Mouse (Mus musculus) midbrain, embryonic 15.5 days (tissue): ENCODE data around the gene Morc2a. TPM values are rescaled to one million over a fixed set of nuclear protein-coding genes. Genes with fewer than 3 reads are reported as not detected.
A peak's percentile ranks its signal among the peaks of the same experiment; 100 is the strongest.

Source experiments
- ATAC-seq: fragments of 200-750 bp; cut with Nextera tagmentation; replicated peaks from 2 replicates; pipeline ENCODE4 v1.8.0; 2017; ENCODE audit warnings: moderate TSS enrichment
- H3K27ac ChIP-seq: fragments of 300-500 bp; sonication (generic); 2 replicates; pipeline ENCODE4 v1.5.1; 2015; ENCODE audit warnings: mild to moderate bottlenecking, inconsistent platforms
- H3K27me3 ChIP-seq: fragments of 300-500 bp; sonication (generic); replicated peaks from 2 replicates; pipeline ENCODE4 v1.6.1; 2015; ENCODE audit warnings: inconsistent platforms
- H3K36me3 ChIP-seq: fragments of 300-500 bp; sonication (generic); replicated peaks from 2 replicates; pipeline ENCODE4 v1.6.1; 2015; ENCODE audit warnings: inconsistent platforms
- H3K4me1 ChIP-seq: fragments of 300-500 bp; sonication (generic); 2 replicates; pipeline ENCODE4 v1.6.1; 2015; ENCODE audit warnings: inconsistent platforms
- H3K4me2 ChIP-seq: fragments of 300-500 bp; sonication (generic); 2 replicates; pipeline ENCODE4 v1.6.1; 2015; ENCODE audit warnings: inconsistent platforms, mild to moderate bottlenecking, moderate library complexity
- H3K4me3 ChIP-seq: fragments of 300-500 bp; sonication (generic); 2 replicates; pipeline ENCODE4 v1.5.1; 2015; ENCODE audit warnings: mild to moderate bottlenecking, inconsistent platforms
- H3K9ac ChIP-seq: fragments of 300-500 bp; sonication (generic); 2 replicates; pipeline ENCODE4 v1.6.1; 2015; ENCODE audit warnings: mild to moderate bottlenecking, inconsistent platforms
- H3K9me3 ChIP-seq: fragments of 300-500 bp; sonication (generic); 2 replicates; pipeline ENCODE4 v1.6.1; 2016; ENCODE audit warnings: inconsistent platforms
- WGBS: fragments of 180-500 bp; shearing (Covaris S2); methylation state at CpG from one replicate; pipeline ENCODE4 v1.1.7; 2015; ENCODE audit warnings: mixed read lengths; 5-methylcytosine and 5-hydroxymethylcytosine counted together
- polyA plus RNA-seq: library from polyadenylated mRNA; unstranded; fragments of >200 nt; fragmentation: Nextera tagmentation; extraction: Ambion mirVana; gene quantifications from 2 replicates; pipeline ENCODE4 v1.2.1, GENCODE M21; 2015

The Morc2a gene
- polyA plus RNA-seq, 1 experiment from 2014 or later: 42.5 TPM

DNA sequence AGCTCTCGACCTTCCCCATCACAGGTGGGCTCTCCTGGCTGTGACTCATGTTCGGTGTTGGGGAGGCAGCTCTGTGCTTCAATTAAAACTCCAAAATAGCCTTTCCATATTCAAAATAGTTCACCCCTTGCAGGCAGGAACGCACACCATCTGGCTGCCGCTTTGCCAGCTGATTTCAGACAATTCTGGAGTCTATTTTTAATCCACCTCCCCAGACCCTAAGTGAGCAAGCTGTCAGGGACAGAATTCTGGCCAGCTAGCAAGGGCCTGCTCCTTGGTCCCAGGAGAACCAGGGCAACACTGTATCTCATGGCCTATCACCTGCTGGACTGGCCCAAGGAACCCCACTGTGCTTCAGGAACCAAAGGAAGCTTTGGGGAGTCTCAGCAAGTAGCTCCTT, 74.9 kb downstream of the Morc2a start:
- Histone ChIP-seq H3K9me3 (no peaks in the 10 kb centered on the region), H3K9ac (no peak overlapping the region), H3K27me3 (no peaks in the 10 kb centered on the region), H3K27ac (no peak overlapping the region), H3K4me1 (peaks cover 24% of the 10 kb centered on the region), H3K4me2 (no peak overlapping the region), H3K36me3 (no peaks in the 10 kb centered on the region), H3K4me3 (no peak overlapping the region)
- 53% methylated on average over 4 of the region's 4 CpGs for WGBS
- ATAC-seq: no peak

DNA sequence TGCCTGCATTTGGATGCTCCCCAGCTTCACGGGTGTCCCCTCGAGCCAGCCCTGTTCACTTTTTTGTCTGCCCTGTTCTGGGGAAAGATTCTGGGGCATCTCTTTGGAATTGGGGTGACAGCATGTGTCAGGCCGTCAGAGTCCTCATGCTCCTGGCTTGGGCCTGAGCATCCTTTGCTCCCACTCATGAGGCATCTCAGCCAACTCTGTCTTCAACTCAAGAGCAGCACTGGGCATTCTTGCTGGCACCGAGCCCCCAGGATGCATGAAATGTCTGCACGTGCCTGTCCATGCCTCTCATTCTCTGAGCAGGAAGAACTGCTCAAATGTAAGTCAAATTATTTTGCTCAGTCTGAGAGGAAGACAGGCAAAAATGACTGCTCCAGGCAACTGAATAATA, 75.7 kb downstream of the Morc2a start:
- H3K27ac ChIP-seq: peak overlapping the region; percentile 74
- H3K4me2 ChIP-seq: no peak overlapping the region
- H3K4me3 ChIP-seq: no peak overlapping the region
- H3K27me3 ChIP-seq: no peaks in the 10 kb centered on the region
- no peaks in the 10 kb centered on the region for H3K9me3 ChIP-seq
- 0 out of 2 replicates have a peak, but pooled peaks have one; percentile 5 for ATAC-seq
- H3K36me3 ChIP-seq: no peaks in the 10 kb centered on the region
- whole genome bisulfite sequencing: 64% methylated on average over 5 of the region's 5 CpGs
- peaks cover 24% of the 10 kb centered on the region for H3K4me1 ChIP-seq
- no peak overlapping the region for H3K9ac ChIP-seq

DNA sequence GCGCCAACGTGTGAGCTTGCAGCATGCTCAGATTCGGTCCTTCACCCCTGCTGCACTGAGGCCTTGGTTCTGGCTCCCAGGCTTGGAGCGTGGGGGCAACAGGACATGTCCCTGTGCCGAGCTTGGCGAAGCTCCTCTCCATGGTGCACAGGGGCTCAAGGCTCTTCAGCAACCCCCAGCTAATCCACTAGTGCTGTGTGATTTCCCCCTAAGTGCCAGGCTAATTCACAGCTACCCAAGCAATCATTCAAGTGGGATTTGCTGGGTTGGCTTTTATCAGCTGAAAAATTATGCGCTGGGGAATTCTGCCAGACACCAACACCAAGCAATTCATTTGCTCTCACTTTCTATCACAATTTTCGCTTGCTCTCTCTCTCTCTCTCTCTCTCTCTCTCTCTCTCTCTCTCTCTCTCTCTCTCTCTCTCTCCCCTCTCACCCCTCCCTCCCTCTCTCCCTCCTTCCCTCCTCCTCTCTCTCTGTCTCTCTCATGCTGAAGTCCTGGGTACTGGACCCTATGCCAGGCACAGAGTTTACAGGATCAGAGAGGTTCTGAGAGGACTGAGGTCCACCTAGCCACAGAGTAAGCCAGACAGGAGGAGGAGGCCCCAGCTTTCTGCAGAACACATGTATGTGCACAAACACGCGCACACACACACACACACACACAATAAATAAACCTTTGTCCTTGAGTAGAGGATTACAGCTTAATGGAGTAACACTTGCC, 76.5 kb downstream of the Morc2a start:
- no peak overlapping the region; the same call in 1 of the 2 replicates for H3K9ac ChIP-seq
- ATAC-seq: peak; percentile 70
- no peak overlapping the region for H3K4me2 ChIP-seq

DNA sequence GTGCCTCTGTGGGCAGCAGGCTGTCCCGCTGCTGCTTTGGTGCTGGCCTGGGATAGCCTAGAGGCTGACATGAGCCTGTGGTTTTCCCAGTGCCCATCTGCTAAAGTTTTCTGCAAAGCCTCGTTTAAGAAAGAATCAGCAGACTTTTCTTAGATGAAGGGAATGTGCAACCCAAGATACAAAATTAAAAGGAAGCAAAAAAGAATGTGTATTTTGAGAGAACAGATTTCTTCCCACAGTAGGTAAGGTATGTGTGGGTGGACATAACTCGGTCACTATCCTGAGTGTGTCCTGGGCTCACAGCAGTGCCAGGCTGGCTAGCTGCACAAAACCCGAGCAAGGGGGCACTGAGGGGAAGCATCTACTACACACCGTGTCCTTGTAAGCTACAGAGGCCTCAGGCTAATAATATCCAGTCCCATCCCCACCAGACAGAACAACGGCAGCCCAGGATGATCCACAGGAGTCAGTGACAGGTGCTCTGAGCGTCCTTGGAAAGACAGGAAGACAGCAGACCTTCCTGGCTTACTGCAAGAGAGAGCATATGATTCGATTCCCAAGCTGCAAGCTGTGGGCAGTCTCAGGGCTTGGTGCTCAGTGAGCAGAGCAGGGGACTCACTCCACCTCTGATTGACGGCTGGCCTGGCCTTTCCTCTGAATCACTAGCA, 78.6 kb downstream of the Morc2a start:
- WGBS: 70% methylated on average over 9 of the region's 9 CpGs
- ATAC-seq: no peak

More for the DNA sequence above, 76.5 kb downstream of the Morc2a start:
- Histone ChIP-seq H3K4me3 (no peak overlapping the region), H3K27ac (peak overlapping the region; percentile 74), H3K9me3 (no peaks in the 10 kb centered on the region), H3K36me3 (no peaks in the 10 kb centered on the region), H3K27me3 (no peaks in the 10 kb centered on the region), H3K4me1 (peaks cover 24% of the 10 kb centered on the region)
- 36% methylated on average over 10 of the region's 10 CpGs for WGBS

DNA sequence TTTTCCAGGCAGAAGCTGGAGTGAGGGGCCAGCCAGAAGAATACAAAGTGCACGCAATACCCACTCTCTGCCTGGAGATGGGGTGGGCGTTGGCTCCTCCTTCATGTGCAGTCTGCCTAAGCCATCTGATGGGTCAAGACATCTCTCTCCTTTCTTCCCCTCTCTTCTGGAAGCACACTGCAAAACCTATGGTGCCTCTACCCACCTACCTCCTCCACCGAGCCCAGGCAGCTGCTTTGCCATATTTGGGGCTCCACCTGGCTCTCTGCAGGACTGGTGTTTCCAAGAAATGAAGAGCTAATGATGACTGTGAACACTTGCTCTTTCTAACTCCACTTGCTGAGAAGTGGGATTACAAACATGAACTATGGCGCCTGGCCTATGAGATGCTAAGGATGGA, 82.5 kb downstream of the Morc2a start:
- WGBS: 92% methylated on average over 4 of the region's 4 CpGs
- H3K4me2 ChIP-seq: no peak overlapping the region
- no peak overlapping the region for H3K27ac ChIP-seq
- no peaks in the 10 kb centered on the region for H3K9me3 ChIP-seq
- no peak overlapping the region for H3K9ac ChIP-seq
- H3K4me1 ChIP-seq: peaks cover 19% of the 10 kb centered on the region
- H3K27me3 ChIP-seq: no peaks in the 10 kb centered on the region
- ATAC-seq: no peak
- H3K36me3 ChIP-seq: no peaks in the 10 kb centered on the region
- no peak overlapping the region for H3K4me3 ChIP-seq

More for the DNA sequence above, 78.6 kb downstream of the Morc2a start:
- Histone ChIP-seq H3K9me3 (no peaks in the 10 kb centered on the region), H3K4me1 (peaks cover 24% of the 10 kb centered on the region), H3K4me2 (no peak overlapping the region), H3K4me3 (no peak overlapping the region), H3K27ac (no peak overlapping the region), H3K9ac (no peak overlapping the region), H3K36me3 (no peaks in the 10 kb centered on the region), H3K27me3 (no peaks in the 10 kb centered on the region)

DNA sequence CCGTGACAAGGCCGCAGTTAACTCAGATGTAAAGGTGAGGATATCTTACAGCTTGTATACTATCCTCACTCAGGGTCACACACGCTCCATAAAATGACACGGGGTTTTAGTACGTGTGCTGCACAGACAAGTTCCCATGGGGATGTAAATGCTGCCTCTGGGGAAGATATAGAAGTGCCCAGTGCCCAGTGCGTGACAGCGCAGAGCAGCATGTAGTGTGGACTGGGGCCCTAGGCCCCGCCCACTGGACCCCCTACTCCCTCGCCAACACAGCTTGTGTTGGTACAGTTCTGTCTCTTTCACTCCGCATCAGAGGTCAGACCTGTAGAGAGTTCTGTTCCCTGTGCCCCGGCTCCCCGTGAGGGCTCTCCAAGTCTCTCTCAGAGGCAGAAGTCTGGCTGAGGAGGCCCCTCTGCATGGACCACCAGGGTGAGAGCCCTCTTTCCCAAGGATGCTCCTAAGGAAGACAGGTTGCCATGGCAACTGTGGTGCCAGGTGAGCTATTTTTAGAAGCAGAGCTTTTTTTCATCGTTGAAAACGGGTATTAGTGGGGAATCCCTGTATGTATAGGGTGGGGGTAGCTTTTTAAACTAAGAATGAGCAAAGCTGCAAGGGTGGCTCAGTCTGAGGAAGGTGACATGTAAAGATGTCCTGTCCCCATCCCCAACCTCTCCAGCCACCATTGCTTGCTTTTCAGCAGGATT, 85.1 kb downstream of the Morc2a start:
- Histone ChIP-seq H3K4me3 (no peak overlapping the region), H3K9me3 (no peaks in the 10 kb centered on the region), H3K4me2 (peak overlapping the region; percentile 37), H3K27ac (peak overlapping the region; percentile 90), H3K27me3 (no peaks in the 10 kb centered on the region), H3K9ac (peak overlapping the region; percentile 11; the same call in 1 of the 2 replicates), H3K4me1 (peaks cover 19% of the 10 kb centered on the region), H3K36me3 (no peaks in the 10 kb centered on the region)
- ATAC-seq: peak; percentile 79
- WGBS: 54% methylated on average over 14 of the region's 14 CpGs

DNA sequence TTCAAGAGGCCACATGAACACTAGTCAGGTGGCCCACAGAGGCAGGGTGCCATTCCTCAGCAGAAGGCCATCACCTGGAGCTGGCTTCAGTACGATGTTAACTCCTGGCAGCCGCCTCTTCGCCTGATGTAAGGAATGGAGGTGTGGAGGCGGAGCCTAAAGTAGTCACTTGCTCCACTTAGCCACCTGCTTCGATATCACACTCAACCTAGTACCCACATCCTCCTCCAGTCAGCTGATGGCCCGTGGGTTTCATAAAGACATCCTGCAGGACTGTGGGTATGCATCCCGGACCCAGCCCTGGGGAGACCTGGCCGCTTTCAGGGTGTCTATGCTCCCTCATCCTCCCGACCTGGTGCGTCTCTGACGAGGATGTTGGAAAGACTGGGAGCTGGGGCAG, 86.7 kb downstream of the Morc2a start:
- H3K4me2 ChIP-seq: no peak overlapping the region
- no peak overlapping the region for H3K27ac ChIP-seq
- WGBS: 85% methylated on average over 11 of the region's 11 CpGs
- H3K36me3 ChIP-seq: no peaks in the 10 kb centered on the region
- no peaks in the 10 kb centered on the region for H3K27me3 ChIP-seq
- no peak overlapping the region for H3K9ac ChIP-seq
- no peak for ATAC-seq
- no peak overlapping the region for H3K4me3 ChIP-seq
- H3K9me3 ChIP-seq: no peaks in the 10 kb centered on the region
- H3K4me1 ChIP-seq: peaks cover 19% of the 10 kb centered on the region

DNA sequence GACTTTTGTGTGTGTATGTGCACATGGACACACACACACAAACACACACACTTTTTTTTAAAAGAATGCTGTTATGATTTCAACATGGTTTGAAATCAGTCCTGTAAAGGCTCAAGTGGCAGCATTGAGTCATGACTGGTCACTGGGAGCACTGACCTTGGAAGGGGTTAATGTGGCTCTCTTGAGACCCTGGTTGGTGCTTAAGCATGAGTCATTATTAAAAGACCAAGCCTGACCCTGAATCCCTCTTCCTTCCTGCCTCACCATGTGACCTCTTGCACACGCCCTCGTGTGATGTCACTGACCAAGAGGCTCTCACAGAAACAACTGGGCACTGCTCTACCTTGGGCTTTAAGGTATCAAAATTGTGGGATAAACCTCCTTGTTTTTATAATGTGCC, 89.8 kb downstream of the Morc2a start:
- WGBS: 78% methylated on average over 2 of the region's 2 CpGs

More for the DNA sequence above, 89.8 kb downstream of the Morc2a start:
- H3K4me2 ChIP-seq: no peak overlapping the region
- no peak overlapping the region for H3K27ac ChIP-seq
- H3K4me1 ChIP-seq: peaks cover 16% of the 10 kb centered on the region
- H3K9ac ChIP-seq: no peak overlapping the region
- ATAC-seq: no peak
- H3K9me3 ChIP-seq: no peaks in the 10 kb centered on the region
- H3K27me3 ChIP-seq: no peaks in the 10 kb centered on the region
- no peaks in the 10 kb centered on the region for H3K36me3 ChIP-seq
- no peak overlapping the region for H3K4me3 ChIP-seq

Other genes with a start within 250 kb of the Morc2a start
- 173 and 193 TPM in 2 replicates for gene Limk2, start 240.0 kb upstream of the Morc2a start, polyA plus RNA-seq
- gene Rnf185, start 196.8 kb upstream of the Morc2a start, polyA plus RNA-seq: 47.2 and 48.2 TPM in 2 replicates
- gene Pla2g3, start 160.9 kb upstream of the Morc2a start, polyA plus RNA-seq: 1.3 TPM in 2 replicates
- 7.5 and 7.9 TPM in 2 replicates for gene Inpp5j, start 144.4 kb upstream of the Morc2a start, polyA plus RNA-seq
- gene Selenom, start 134.5 kb upstream of the Morc2a start, polyA plus RNA-seq: 72.7 and 75.6 TPM in 2 replicates
- 16.0 and 17.9 TPM in 2 replicates for gene Smtn, start 108.6 kb upstream of the Morc2a start, polyA plus RNA-seq
- gene Osbp2, start 214.7 kb downstream of the Morc2a start, polyA plus RNA-seq: 33.5 and 36.2 TPM in 2 replicates
- 0.43 and 0.90 TPM in 2 replicates for gene 4921536K21Rik, start 245.9 kb downstream of the Morc2a start, polyA plus RNA-seq
- gene Dusp18, start 246.0 kb downstream of the Morc2a start, polyA plus RNA-seq: 41.4 and 42.9 TPM in 2 replicates